In genomic region chr2:134107286-134107685, GRCm38 (mm10) we compare ENCODE assay signal across 27 mouse cellular contexts.
DNase-seq lines count a peak whose midpoint lies in the region; ATAC-seq and TF ChIP-seq lines count a peak whose summit lies in the region.
"Had no signal": no experiment of that assay in that cellular context is flagged by ENCODE, and none has a peak within 500 bp of the region (broad histone marks: within the 10 kb centered on the region; RNA-seq: fewer than 3 reads in every experiment).

No protein-coding gene starts in this region.

- no peak for ATAC-seq in liver, embryonic 14.5 days (ENCODE audit: insufficient read depth)
- no peak for ATAC-seq in stomach, postnatal 0 days (ENCODE audit: low FRiP score, low TSS enrichment)
- ATAC-seq: forebrain, embryonic 14.5 days; intestine, postnatal 0 days had no signal

- no peaks in the 10 kb centered on the region for H3K27me3 ChIP-seq in liver, embryonic 14.5 days (ENCODE audit: control insufficient read depth, insufficient read depth, low read length)
- no peaks in the 10 kb centered on the region for H3K27me3 ChIP-seq in stomach, postnatal 0 days (ENCODE audit: control insufficient read depth, insufficient read depth, low read length)
- no peaks in the 10 kb centered on the region for H3K27me3 ChIP-seq in thymus, adult 2 months (ENCODE audit: control insufficient read depth, insufficient read depth, low read length)
- H3K27me3 ChIP-seq: embryonic facial prominence, embryonic 12.5 days; heart, embryonic 13.5 days; liver, embryonic 13.5 days; neural tube, embryonic 13.5 days; stomach, embryonic 15.5 days had no signal

- no peak overlapping the region for H3K4me2 ChIP-seq in liver, embryonic 14.5 days (ENCODE audit: low read depth)
- no peak overlapping the region for H3K4me2 ChIP-seq in stomach, postnatal 0 days (replicated peaks; ENCODE audit: low read depth)
- H3K4me2 ChIP-seq: embryonic facial prominence, embryonic 12.5 days; heart, embryonic 13.5 days; hindbrain, embryonic 14.5 days; liver, embryonic 13.5 days; midbrain, embryonic 11.5 days; neural tube, embryonic 13.5 days; stomach, embryonic 15.5 days had no signal

- no peak overlapping the region for H3K4me3 ChIP-seq in liver, embryonic 14.5 days (ENCODE audit: insufficient read depth in 1 of 2, low read depth in 2 of 2, low read length in 2 of 2)
- H3K4me3 ChIP-seq in stomach, postnatal 0 days (ENCODE audit: low read depth, low read length), result no peak overlapping the region
- no peak overlapping the region for H3K4me3 ChIP-seq in thymus, adult 2 months (ENCODE audit: control insufficient read depth, insufficient read depth, low read length)
- H3K4me3 ChIP-seq: embryonic facial prominence, embryonic 12.5 days; heart, embryonic 13.5 days; liver, embryonic 13.5 days; neural tube, embryonic 13.5 days; stomach, embryonic 15.5 days had no signal

- TF ChIP-seq EP300 in liver, embryonic 14.5 days (IDR thresholded peaks at IDR 0.05; ENCODE audit: low read depth), result no peak
- TF ChIP-seq EP300 in stomach, postnatal 0 days (optimal IDR thresholded peaks at IDR 0.05), result no peak

- no peak for DNase-seq in liver, embryonic 14.5 days (ENCODE audit: low read depth in 3 of 3, low spot score in 3 of 3)
- no peak for DNase-seq in liver
- peak; percentile 35 for DNase-seq in ES-CJ7 (ENCODE audit: low read depth, low spot score)
- peak; percentile 35 for DNase-seq in R1 (ENCODE audit: low read depth, low spot score)
- DNase-seq in stomach, postnatal 0 days (ENCODE audit: low spot score), result no peak
- DNase-seq in thymus, adult 2 months, result no peak
- no peak for DNase-seq in left cerebral cortex, adult 18-20 months (ENCODE audit: low spot score in 2 of 2)
- DNase-seq: adrenal gland, adult 2 months; adrenal gland, postnatal 36 days; cerebellum, adult 9-10 months; embryo, embryonic 11 days; gastrocnemius, postnatal 25 days; heart, adult 18-20 months; heart, postnatal 10 days; kidney, postnatal 25 days; left cerebral cortex, postnatal 4 days; liver, embryonic 13.5 days; lung, adult 2 months; thymus, postnatal 4 days had no signal

- no peak overlapping the region for H3K9ac ChIP-seq in liver, embryonic 14.5 days (replicated peaks)
- H3K9ac ChIP-seq in stomach, postnatal 0 days (ENCODE audit: low read length), result no peak overlapping the region
- H3K9ac ChIP-seq: embryonic facial prominence, embryonic 12.5 days; heart, embryonic 13.5 days; hindbrain, embryonic 14.5 days; liver, embryonic 13.5 days; neural tube, embryonic 13.5 days; stomach, embryonic 15.5 days had no signal

- peak; percentile 18; the same call in 1 of the 2 replicates for TF ChIP-seq CTCF in liver, embryonic 14.5 days (IDR thresholded peaks at IDR 0.05; ENCODE audit: low read depth)
- TF ChIP-seq CTCF in stomach, postnatal 0 days (IDR thresholded peaks at IDR 0.05; ENCODE audit: low read depth), result peak; percentile 41
- no peak for TF ChIP-seq CTCF in thymus, adult 2 months (IDR thresholded peaks at IDR 0.05; ENCODE audit: borderline replicate concordance, control insufficient read depth, extremely low read depth, insufficient read depth, low read length, poor library complexity)

- H3K4me1 ChIP-seq in liver, embryonic 14.5 days (replicated peaks; ENCODE audit: control insufficient read depth in 2 of 2, insufficient read depth in 2 of 2, low read length in 1 of 2), result no peaks in the 10 kb centered on the region
- H3K4me1 ChIP-seq in stomach, postnatal 0 days (replicated peaks; ENCODE audit: control insufficient read depth, insufficient read depth), result no peaks in the 10 kb centered on the region
- H3K4me1 ChIP-seq in thymus, adult 2 months (replicated peaks; ENCODE audit: control insufficient read depth, insufficient read depth, low read length), result no peaks in the 10 kb centered on the region
- H3K4me1 ChIP-seq: embryonic facial prominence, embryonic 12.5 days; heart, embryonic 13.5 days; liver, embryonic 13.5 days; neural tube, embryonic 13.5 days; stomach, embryonic 15.5 days had no signal

- no peaks in the 10 kb centered on the region for H3K36me3 ChIP-seq in liver, embryonic 14.5 days (replicated peaks; ENCODE audit: control insufficient read depth, insufficient read depth, low read depth)
- no peaks in the 10 kb centered on the region for H3K36me3 ChIP-seq in stomach, postnatal 0 days (ENCODE audit: control insufficient read depth, insufficient read depth, low read length)
- no peaks in the 10 kb centered on the region for H3K36me3 ChIP-seq in thymus, adult 2 months (ENCODE audit: control insufficient read depth, insufficient read depth, low read length)
- H3K36me3 ChIP-seq: embryonic facial prominence, embryonic 12.5 days; heart, embryonic 13.5 days; liver, embryonic 13.5 days; neural tube, embryonic 13.5 days; stomach, embryonic 15.5 days had no signal

- H3K9me3 ChIP-seq in liver, embryonic 14.5 days (ENCODE audit: control insufficient read depth, low read length), result no peaks in the 10 kb centered on the region
- no peaks in the 10 kb centered on the region for H3K9me3 ChIP-seq in stomach, postnatal 0 days (ENCODE audit: control insufficient read depth, low read length)
- H3K9me3 ChIP-seq: embryonic facial prominence, embryonic 12.5 days; heart, embryonic 13.5 days; liver, embryonic 13.5 days; neural tube, embryonic 13.5 days; stomach, embryonic 15.5 days had no signal

- H3K27ac ChIP-seq in liver, embryonic 14.5 days, result no peak overlapping the region
- no peak overlapping the region for H3K27ac ChIP-seq in stomach, postnatal 0 days (replicated peaks)
- no peak overlapping the region for H3K27ac ChIP-seq in thymus, adult 2 months (ENCODE audit: control insufficient read depth, insufficient read depth, low read length)
- H3K27ac ChIP-seq: embryonic facial prominence, embryonic 12.5 days; heart, embryonic 13.5 days; hindbrain, embryonic 14.5 days; liver, embryonic 13.5 days; neural tube, embryonic 13.5 days; stomach, embryonic 15.5 days had no signal

- no peak for TF ChIP-seq POLR2A in thymus, adult 2 months (IDR thresholded peaks at IDR 0.05; ENCODE audit: control insufficient read depth, extremely low read depth, insufficient read depth, low read length, poor library complexity)

Comparison
In these comparisons a context has a peak if more than half of its experiments do, and no peak if none do; other contexts are left out.
1. DNase-seq: peak in ES-CJ7 (single experiment) and R1 (single experiment); none in liver, embryonic 14.5 days (0 of 3), liver (single experiment), stomach, postnatal 0 days (single experiment), thymus, adult 2 months (single experiment) and left cerebral cortex, adult 18-20 months (0 of 2).